Mouse (Mus musculus) heart, adult 9 months (tissue): ENCODE data around the gene Camk2b.
"Not testable (repeated sequence)": the region's sequence is repeated elsewhere in the genome, so short reads cannot be mapped to it uniquely, and the experiment has no call there.

ENCODE experiments used
- DNase-seq, 2 experiments: peaks; one replicate each; pipeline ENCODE4 v3.0.0; 2022; ENCODE audit warnings: low spot score in 2 of 2

The Camk2b gene

GRCm38 (mm10) chr11:5945096-5945495 lies 121.1 kb downstream of the Camk2b start:
- DNase-seq, result no peak

GRCm38 (mm10) chr11:5942966-5943365 lies 123.2 kb downstream of the Camk2b start:
- DNase-seq, result no peak

- DNase-seq, result not testable (repeated sequence)
Observed at GRCm38 (mm10) chr11:5934531-5934930, 131.6 kb downstream of the Camk2b start.

- DNase-seq, result not testable (repeated sequence)
Observed at GRCm38 (mm10) chr11:5931947-5932346, 134.2 kb downstream of the Camk2b start.

- DNase-seq, result no peak
Observed at GRCm38 (mm10) chr11:5930578-5930977, 135.6 kb downstream of the Camk2b start.

- DNase-seq, result no peak
Observed at GRCm38 (mm10) chr11:5926696-5927220, 139.4 kb downstream of the Camk2b start.

- DNase-seq, result no peak
Observed at GRCm38 (mm10) chr11:5924699-5925098, 141.5 kb downstream of the Camk2b start.

- no peak for DNase-seq
Observed at GRCm38 (mm10) chr11:5920323-5920960, 145.7 kb downstream of the Camk2b start.
